Mouse (Mus musculus) hindbrain, embryonic 15.5 days (tissue): ENCODE data around the gene Pcmtd2. TPM values are rescaled to one million over a fixed set of nuclear protein-coding genes. Genes with fewer than 3 reads are reported as not detected.

ENCODE experiments used
- ATAC-seq: fragments of 200-750 bp; cut with Nextera tagmentation; 2 replicates; pipeline ENCODE4 v1.8.0; 2017; ENCODE audit warnings: low read depth, moderate number of reproducible peaks, moderate TSS enrichment; ENCODE audit not compliant: low FRiP score
- H3K27ac ChIP-seq: fragments of 300-500 bp; sonication (generic); replicated peaks from 2 replicates; pipeline ENCODE4 v1.5.1; 2015; ENCODE audit warnings: mild to moderate bottlenecking, inconsistent platforms
- H3K27me3 ChIP-seq: fragments of 300-500 bp; sonication (generic); 2 replicates; pipeline ENCODE4 v1.6.1; 2015; ENCODE audit warnings: control low read depth, inconsistent platforms
- H3K36me3 ChIP-seq: fragments of 300-500 bp; sonication (generic); 2 replicates; pipeline ENCODE4 v1.6.1; 2015; ENCODE audit warnings: control low read depth, inconsistent platforms
- H3K4me1 ChIP-seq: fragments of 300-500 bp; sonication (generic); replicated peaks from 2 replicates; pipeline ENCODE4 v1.6.1; 2015; ENCODE audit warnings: control low read depth, inconsistent platforms
- H3K4me2 ChIP-seq: fragments of 300-500 bp; sonication (generic); 2 replicates; pipeline ENCODE4 v1.6.1; 2015; ENCODE audit warnings: moderate library complexity, mild to moderate bottlenecking, inconsistent platforms
- H3K4me3 ChIP-seq: fragments of 300-500 bp; sonication (generic); 2 replicates; pipeline ENCODE4 v1.5.1; 2015; ENCODE audit warnings: mild to moderate bottlenecking, inconsistent platforms
- H3K9ac ChIP-seq: fragments of 300-500 bp; sonication (generic); 2 replicates; pipeline ENCODE4 v1.6.1; 2015; ENCODE audit warnings: inconsistent platforms
- H3K9me3 ChIP-seq: fragments of 300-500 bp; sonication (generic); 2 replicates; pipeline ENCODE4 v1.6.1; 2016; ENCODE audit warnings: control low read depth, inconsistent platforms
- WGBS: fragments of 180-500 bp; shearing (Covaris S2); methylation state at CpG from one replicate; pipeline ENCODE4 v1.1.7; 2015; 5-methylcytosine and 5-hydroxymethylcytosine counted together
- polyA plus RNA-seq: library from polyadenylated mRNA; unstranded; fragments of >200 nt; fragmentation: Nextera tagmentation; extraction: Ambion mirVana; gene quantifications from 2 replicates; pipeline ENCODE4 v1.2.1, GENCODE M21; 2015

The Pcmtd2 gene
- polyA plus RNA-seq, 1 experiment from 2014 or later: 27.2 TPM

- no peaks in the 10 kb centered on the region for H3K9me3 ChIP-seq
- H3K27ac ChIP-seq: no peak overlapping the region
- no peak overlapping the region for H3K9ac ChIP-seq
- 56% methylated on average over 5 of the region's 5 CpGs for WGBS
- no peak for ATAC-seq
- H3K36me3 ChIP-seq: peaks cover 31% of the 10 kb centered on the region
- no peak overlapping the region for H3K4me2 ChIP-seq
- H3K27me3 ChIP-seq: no peaks in the 10 kb centered on the region
- H3K4me3 ChIP-seq: no peak overlapping the region
- peaks cover 31% of the 10 kb centered on the region for H3K4me1 ChIP-seq
Observed at GRCm38 (mm10) chr2:181866931-181867330, 29.3 kb downstream of the Pcmtd2 start.

GRCm38 (mm10) chr2:181871039-181871438 is 33.4 kb downstream of the Pcmtd2 start:
- no peak overlapping the region for H3K27ac ChIP-seq
- no peaks in the 10 kb centered on the region for H3K9me3 ChIP-seq
- H3K9ac ChIP-seq: no peak overlapping the region
- 92% methylated on average over 2 of the region's 2 CpGs for WGBS
- ATAC-seq: 0 out of 2 replicates have a peak, but pooled peaks have one; percentile 11
- no peak overlapping the region for H3K4me2 ChIP-seq
- H3K27me3 ChIP-seq: no peaks in the 10 kb centered on the region
- no peak overlapping the region for H3K4me3 ChIP-seq
- H3K4me1 ChIP-seq: peaks cover 12% of the 10 kb centered on the region; the same call in 1 of the 2 replicates
- peaks cover 31% of the 10 kb centered on the region for H3K36me3 ChIP-seq

- H3K36me3 ChIP-seq: no peaks in the 10 kb centered on the region
- WGBS: 73% methylated on average over 1 of the region's 1 CpGs
Observed at GRCm38 (mm10) chr2:181878903-181879302, 41.2 kb downstream of the Pcmtd2 start.

GRCm38 (mm10) chr2:181883022-181883749 is 45.5 kb downstream of the Pcmtd2 start:
- Histone ChIP-seq H3K9ac (no peak overlapping the region), H3K27ac (no peak overlapping the region), H3K36me3 (no peaks in the 10 kb centered on the region), H3K4me1 (no peaks in the 10 kb centered on the region), H3K27me3 (no peaks in the 10 kb centered on the region), H3K4me2 (no peak overlapping the region), H3K4me3 (no peak overlapping the region), H3K9me3 (no peaks in the 10 kb centered on the region)
- no peak for ATAC-seq
- WGBS: 90% methylated on average over 3 of the region's 3 CpGs

More at GRCm38 (mm10) chr2:181878903-181879302, 41.2 kb downstream of the Pcmtd2 start:
- H3K4me3 ChIP-seq: no peak overlapping the region
- no peaks in the 10 kb centered on the region for H3K27me3 ChIP-seq
- no peaks in the 10 kb centered on the region for H3K4me1 ChIP-seq
- no peak overlapping the region for H3K9ac ChIP-seq
- H3K27ac ChIP-seq: no peak overlapping the region
- no peak overlapping the region for H3K4me2 ChIP-seq
- no peak for ATAC-seq
- no peaks in the 10 kb centered on the region for H3K9me3 ChIP-seq

Other genes starting within 250 kb of the Pcmtd2 start
- gene Prpf6, start 246.0 kb upstream of the Pcmtd2 start, polyA plus RNA-seq: 59.3 and 60.3 TPM in 2 replicates
- gene Zfp512b, start 245.1 kb upstream of the Pcmtd2 start, polyA plus RNA-seq: 82.9 and 94.0 TPM in 2 replicates
- gene Samd10, start 238.6 kb upstream of the Pcmtd2 start, polyA plus RNA-seq: 186 and 200 TPM in 2 replicates
- gene Gm29797, start 180.8 kb upstream of the Pcmtd2 start, polyA plus RNA-seq: not detected in 2 replicates
- 17.4 and 20.0 TPM in 2 replicates for gene Sox18, start 166.2 kb upstream of the Pcmtd2 start, polyA plus RNA-seq
- gene Tcea2, start 157.5 kb upstream of the Pcmtd2 start, polyA plus RNA-seq: 38.5 and 46.8 TPM in 2 replicates
- gene Rgs19, start 143.9 kb upstream of the Pcmtd2 start, polyA plus RNA-seq: 56.8 and 64.9 TPM in 2 replicates
- not detected in 2 replicates for gene Lkaaear1, start 139.4 kb upstream of the Pcmtd2 start, polyA plus RNA-seq
- gene Oprl1, start 122.8 kb upstream of the Pcmtd2 start, polyA plus RNA-seq: 83.9 and 86.4 TPM in 2 replicates
- gene Myt1, start 74.5 kb upstream of the Pcmtd2 start, polyA plus RNA-seq: 14.8 and 19.1 TPM in 2 replicates
- 70.8 and 73.4 TPM in 2 replicates for gene Polr3k, start 26.5 kb downstream of the Pcmtd2 start, polyA plus RNA-seq
- not detected in 2 replicates for gene Gm14496, start 153.3 kb downstream of the Pcmtd2 start, polyA plus RNA-seq